Mouse (Mus musculus) hindbrain, embryonic 15.5 days (tissue): ENCODE measurements around the gene Hmg20a. TPM values are rescaled to one million over a fixed set of nuclear protein-coding genes. Genes with fewer than 3 reads are reported as not detected.
"Not testable (repeated sequence)": the region's sequence is repeated elsewhere in the genome, so short reads cannot be mapped to it uniquely, and the experiment has no call there.

Experiments
- ATAC-seq: fragments of 200-750 bp; cut with Nextera tagmentation; 2 replicates; pipeline ENCODE4 v1.8.0; 2017; ENCODE audit warnings: low read depth, moderate number of reproducible peaks, moderate TSS enrichment; ENCODE audit not compliant: low FRiP score
- H3K27ac ChIP-seq: fragments of 300-500 bp; sonication (generic); replicated peaks from 2 replicates; pipeline ENCODE4 v1.5.1; 2015; ENCODE audit warnings: mild to moderate bottlenecking, inconsistent platforms
- H3K27me3 ChIP-seq: fragments of 300-500 bp; sonication (generic); 2 replicates; pipeline ENCODE4 v1.6.1; 2015; ENCODE audit warnings: control low read depth, inconsistent platforms
- H3K36me3 ChIP-seq: fragments of 300-500 bp; sonication (generic); 2 replicates; pipeline ENCODE4 v1.6.1; 2015; ENCODE audit warnings: control low read depth, inconsistent platforms
- H3K4me1 ChIP-seq: fragments of 300-500 bp; sonication (generic); replicated peaks from 2 replicates; pipeline ENCODE4 v1.6.1; 2015; ENCODE audit warnings: control low read depth, inconsistent platforms
- H3K4me2 ChIP-seq: fragments of 300-500 bp; sonication (generic); 2 replicates; pipeline ENCODE4 v1.6.1; 2015; ENCODE audit warnings: moderate library complexity, mild to moderate bottlenecking, inconsistent platforms
- H3K4me3 ChIP-seq: fragments of 300-500 bp; sonication (generic); 2 replicates; pipeline ENCODE4 v1.5.1; 2015; ENCODE audit warnings: mild to moderate bottlenecking, inconsistent platforms
- H3K9ac ChIP-seq: fragments of 300-500 bp; sonication (generic); 2 replicates; pipeline ENCODE4 v1.6.1; 2015; ENCODE audit warnings: inconsistent platforms
- H3K9me3 ChIP-seq: fragments of 300-500 bp; sonication (generic); 2 replicates; pipeline ENCODE4 v1.6.1; 2016; ENCODE audit warnings: control low read depth, inconsistent platforms
- WGBS: fragments of 180-500 bp; shearing (Covaris S2); methylation state at CpG from one replicate; pipeline ENCODE4 v1.1.7; 2015; 5-methylcytosine and 5-hydroxymethylcytosine counted together
- polyA plus RNA-seq: library from polyadenylated mRNA; unstranded; fragments of >200 nt; fragmentation: Nextera tagmentation; extraction: Ambion mirVana; gene quantifications from 2 replicates; pipeline ENCODE4 v1.2.1, GENCODE M21; 2015

Gene Hmg20a
- polyA plus RNA-seq, 1 experiment from 2014 or later = 78.3 TPM

- Histone ChIP-seq H3K4me3 (no peak overlapping the region), H3K27me3 (no peaks in the 10 kb centered on the region), H3K27ac (no peak overlapping the region), H3K4me2 (peak overlapping the region; percentile 85), H3K36me3 (no peaks in the 10 kb centered on the region), H3K9ac (no peak overlapping the region), H3K9me3 (no peaks in the 10 kb centered on the region), H3K4me1 (peaks cover 39% of the 10 kb centered on the region)
- WGBS = 68% methylated on average over 4 of the region's 4 CpGs
- no peak for ATAC-seq
These were observed 2.3 kb upstream of the Hmg20a start for GRCm38 (mm10) chr9:56415935-56416607.

- H3K9me3 ChIP-seq = no peaks in the 10 kb centered on the region
- peaks cover 53% of the 10 kb centered on the region for H3K4me1 ChIP-seq
- peak; percentile 33 for ATAC-seq
- H3K4me3 ChIP-seq = peak overlapping the region; percentile 86
- no peaks in the 10 kb centered on the region for H3K27me3 ChIP-seq
- H3K36me3 ChIP-seq = no peaks in the 10 kb centered on the region
- peak overlapping the region; percentile 98 for H3K27ac ChIP-seq
- H3K4me2 ChIP-seq = peak overlapping the region; percentile 85
- peak overlapping the region; percentile 72 for H3K9ac ChIP-seq
- under 1% methylated on average over 40 of the region's 40 CpGs for WGBS
These were observed 928 bp upstream of the Hmg20a start for GRCm38 (mm10) chr9:56417415-56417947.

GRCm38 (mm10) chr9:56418738-56419239 lies 380 bp downstream of the Hmg20a start:
- Histone ChIP-seq H3K27ac (peak overlapping the region; percentile 98), H3K27me3 (no peaks in the 10 kb centered on the region), H3K9ac (peak overlapping the region; percentile 79), H3K36me3 (no peaks in the 10 kb centered on the region), H3K4me3 (peak overlapping the region; percentile 86), H3K4me2 (peak overlapping the region; percentile 85), H3K9me3 (no peaks in the 10 kb centered on the region), H3K4me1 (peaks cover 59% of the 10 kb centered on the region)
- 0% methylated on average over 11 of the region's 11 CpGs for WGBS
- peak; percentile 57 for ATAC-seq

- Histone ChIP-seq H3K9ac (no peak overlapping the region), H3K4me1 (peaks cover 59% of the 10 kb centered on the region), H3K27me3 (no peaks in the 10 kb centered on the region), H3K9me3 (no peaks in the 10 kb centered on the region), H3K36me3 (no peaks in the 10 kb centered on the region), H3K4me2 (peak overlapping the region; percentile 11; the same call in 1 of the 2 replicates), H3K27ac (no peak overlapping the region), H3K4me3 (no peak overlapping the region)
- 95% methylated on average over 1 of the region's 1 CpGs for WGBS
- no peak for ATAC-seq
These were observed 1.8 kb downstream of the Hmg20a start for GRCm38 (mm10) chr9:56420236-56420635.

- Histone ChIP-seq H3K36me3 (no peaks in the 10 kb centered on the region), H3K9ac (no peak overlapping the region), H3K27me3 (no peaks in the 10 kb centered on the region), H3K27ac (no peak overlapping the region), H3K4me3 (no peak overlapping the region), H3K9me3 (no peaks in the 10 kb centered on the region), H3K4me2 (peak overlapping the region; percentile 24; the same call in 1 of the 2 replicates), H3K4me1 (peaks cover 53% of the 10 kb centered on the region)
- WGBS = 82% methylated on average over 9 of the region's 9 CpGs
- no peak for ATAC-seq
These were observed 2.6 kb downstream of the Hmg20a start for GRCm38 (mm10) chr9:56420892-56421601.

- no peak overlapping the region for H3K27ac ChIP-seq
- no peak for ATAC-seq
- H3K4me1 ChIP-seq = peaks cover 45% of the 10 kb centered on the region
- H3K36me3 ChIP-seq = no peaks in the 10 kb centered on the region
- H3K4me2 ChIP-seq = 0 out of 2 replicates have a peak overlapping the region, but pooled peaks have one; percentile 24
- no peaks in the 10 kb centered on the region for H3K9me3 ChIP-seq
- WGBS = 82% methylated on average over 5 of the region's 5 CpGs
- no peak overlapping the region for H3K9ac ChIP-seq
- H3K27me3 ChIP-seq = no peaks in the 10 kb centered on the region
- H3K4me3 ChIP-seq = no peak overlapping the region
These were observed 3.6 kb downstream of the Hmg20a start for GRCm38 (mm10) chr9:56421991-56422390.

GRCm38 (mm10) chr9:56424861-56425260 lies 6.5 kb downstream of the Hmg20a start:
- Histone ChIP-seq H3K9ac (no peak overlapping the region), H3K4me1 (peaks cover 35% of the 10 kb centered on the region), H3K4me3 (no peak overlapping the region), H3K36me3 (no peaks in the 10 kb centered on the region), H3K9me3 (no peaks in the 10 kb centered on the region), H3K4me2 (no peak overlapping the region), H3K27me3 (no peaks in the 10 kb centered on the region), H3K27ac (no peak overlapping the region)
- no peak for ATAC-seq
- WGBS = 90% methylated on average over 4 of the region's 4 CpGs

GRCm38 (mm10) chr9:56435821-56436526 lies 17.6 kb downstream of the Hmg20a start:
- Histone ChIP-seq H3K4me2 (no peak overlapping the region), H3K4me3 (no peak overlapping the region), H3K36me3 (no peaks in the 10 kb centered on the region), H3K9me3 (no peaks in the 10 kb centered on the region), H3K27ac (no peak overlapping the region), H3K4me1 (no peaks in the 10 kb centered on the region), H3K9ac (no peak overlapping the region), H3K27me3 (no peaks in the 10 kb centered on the region)
- ATAC-seq = no peak
- 80% methylated on average over 5 of the region's 5 CpGs for WGBS

GRCm38 (mm10) chr9:56437300-56437892 lies 19.0 kb downstream of the Hmg20a start:
- H3K9me3 ChIP-seq, H3K4me3 ChIP-seq, ATAC-seq, H3K36me3 ChIP-seq, H3K9ac ChIP-seq, H3K27me3 ChIP-seq, H3K4me1 ChIP-seq, H3K4me2 ChIP-seq, H3K27ac ChIP-seq: not testable (repeated sequence)
- 93% methylated on average over 29 of the region's 29 CpGs for WGBS

GRCm38 (mm10) chr9:56439699-56440098 lies 21.3 kb downstream of the Hmg20a start:
- no peak overlapping the region for H3K4me2 ChIP-seq
- no peaks in the 10 kb centered on the region for H3K4me1 ChIP-seq
- no peaks in the 10 kb centered on the region for H3K9me3 ChIP-seq
- no peaks in the 10 kb centered on the region for H3K27me3 ChIP-seq
- WGBS = 78% methylated on average over 7 of the region's 7 CpGs
- no peak overlapping the region for H3K4me3 ChIP-seq
- ATAC-seq = no peak
- H3K27ac ChIP-seq = no peak overlapping the region
- H3K36me3 ChIP-seq = no peaks in the 10 kb centered on the region
- no peak overlapping the region for H3K9ac ChIP-seq

- no peaks in the 10 kb centered on the region; the same call in 1 of the 2 replicates for H3K4me1 ChIP-seq
- H3K9me3 ChIP-seq = no peaks in the 10 kb centered on the region
- 73% methylated on average over 6 of the region's 6 CpGs for WGBS
- no peak overlapping the region for H3K9ac ChIP-seq
- no peak for ATAC-seq
- no peaks in the 10 kb centered on the region for H3K27me3 ChIP-seq
- 0 out of 2 replicates have a peak overlapping the region, but pooled peaks have one; percentile 1 for H3K27ac ChIP-seq
- H3K36me3 ChIP-seq = no peaks in the 10 kb centered on the region
- H3K4me2 ChIP-seq = no peak overlapping the region
- no peak overlapping the region for H3K4me3 ChIP-seq
These were observed 33.2 kb downstream of the Hmg20a start for GRCm38 (mm10) chr9:56451570-56451969.
